In genomic region chr16:53292081-53292480, GRCm38 (mm10) we compare ENCODE assay signal across 23 mouse cellular contexts.
DNase-seq lines count a peak whose midpoint lies in the region; TF ChIP-seq lines count a peak whose summit lies in the region.
"Had no signal": no experiment of that assay in that cellular context is flagged by ENCODE, and none has a peak within 500 bp of the region (broad histone marks: within the 10 kb centered on the region; RNA-seq: fewer than 3 reads in every experiment).

No protein-coding gene starts in this region.

- H3K27me3 ChIP-seq in CH12.LX (replicated peaks): no peaks in the 10 kb centered on the region
- H3K27me3 ChIP-seq: embryonic facial prominence, embryonic 13.5 days; forebrain, embryonic 12.5 days; forebrain, embryonic 15.5 days; hindbrain, embryonic 12.5 days; hindbrain, embryonic 15.5 days; Patski had no signal

- peak; percentile 6 for DNase-seq in CH12.LX (ENCODE audit: extremely low read depth)
- DNase-seq in ES-E14 (ENCODE audit: low read depth, low spot score): peak; percentile 13
- peak; percentile 52 for DNase-seq in ZHBTc4 (ENCODE audit: low read depth, low spot score)
- no peak for DNase-seq in ovary, postnatal 10 days (ENCODE audit: low spot score)
- no peak for DNase-seq in adrenal gland, adult 8-10 months
- DNase-seq in liver: no peak
- DNase-seq: adrenal gland, postnatal 14 days; cerebellum, adult 11 months; cerebellum, adult 2 months; cerebellum, adult 9-11 months; cerebellum, postnatal 25 days; gastrocnemius, postnatal 14 days; heart, adult 11 months; kidney, adult 8-10 months had no signal

- H3K4me2 ChIP-seq in CH12.LX (ENCODE audit: insufficient read depth, low read depth, poor library complexity, severe bottlenecking): no peak overlapping the region
- H3K4me2 ChIP-seq: embryonic facial prominence, embryonic 13.5 days; forebrain, embryonic 12.5 days; forebrain, embryonic 15.5 days; heart, embryonic 11.5 days; hindbrain, embryonic 12.5 days; hindbrain, embryonic 15.5 days had no signal

- H3K4me1 ChIP-seq in CH12.LX (ENCODE audit: control insufficient read depth in 1 of 2, insufficient read depth in 2 of 2) (peaks cover 0 to 8% of the 10 kb centered on the region in 2 experiments; a peak in 2 of 4 replicates), ES-E14 (ENCODE audit: control insufficient read depth in 2 of 2, insufficient read depth in 2 of 2, low read length in 2 of 2, poor library complexity in 1 of 2) (no peaks in the 10 kb centered on the region)
- H3K4me1 ChIP-seq: embryonic facial prominence, embryonic 13.5 days; forebrain, embryonic 12.5 days; forebrain, embryonic 15.5 days; hindbrain, embryonic 12.5 days; hindbrain, embryonic 15.5 days had no signal

- no peak overlapping the region for H3K9ac ChIP-seq in CH12.LX (ENCODE audit: insufficient read depth, low read depth)
- no peak overlapping the region for H3K9ac ChIP-seq in ES-E14 (ENCODE audit: insufficient read depth, low read depth, low read length, poor library complexity, severe bottlenecking)
- H3K9ac ChIP-seq: embryonic facial prominence, embryonic 13.5 days; forebrain, embryonic 12.5 days; forebrain, embryonic 15.5 days; hindbrain, embryonic 12.5 days; hindbrain, embryonic 15.5 days had no signal

- H3K79me2 ChIP-seq in CH12.LX (replicated peaks; ENCODE audit: control insufficient read depth, extremely low read depth, insufficient read depth, poor library complexity, severe bottlenecking): no peaks in the 10 kb centered on the region

- in situ Hi-C loops in CH12.LX (cut with MboI; ENCODE audit: low pct_ligation_motif_present, low pct_unique_long_range_greater_than_20kb, low sequenced_read_pairs) (no loop called here), ES-E14 (cut with MboI; ENCODE audit: low sequenced_read_pairs in 2 of 2, unreplicated experiment in 2 of 2) (no loop called here)

- no peak for TF ChIP-seq POLR2A in CH12.LX (IDR thresholded peaks at IDR 0.05; ENCODE audit: low read depth, low read length)

- dilution Hi-C loops in CH12.LX (cut with MboI; ENCODE audit: extremely low pct_ligation_motif_present, extremely low pct_unique_long_range_greater_than_20kb, low sequenced_read_pairs): no loop called here

- H3K9me3 ChIP-seq in CH12.LX (replicated peaks; ENCODE audit: low read length) (no peaks in the 10 kb centered on the region), ES-E14 (ENCODE audit: control insufficient read depth, insufficient read depth, low read depth, low read length) (no peaks in the 10 kb centered on the region)
- H3K9me3 ChIP-seq: embryonic facial prominence, embryonic 13.5 days; forebrain, embryonic 12.5 days; forebrain, embryonic 15.5 days; G1E; hindbrain, embryonic 12.5 days; hindbrain, embryonic 15.5 days had no signal

- H3K27ac ChIP-seq in CH12.LX (ENCODE audit: insufficient read depth, low read depth) (no peak overlapping the region), ES-E14 (ENCODE audit: insufficient read depth, low read depth, low read length, poor library complexity, severe bottlenecking) (no peak overlapping the region)
- H3K27ac ChIP-seq: embryonic facial prominence, embryonic 13.5 days; forebrain, embryonic 12.5 days; forebrain, embryonic 15.5 days; hindbrain, embryonic 12.5 days; hindbrain, embryonic 15.5 days had no signal

- no peak overlapping the region for H3K4me3 ChIP-seq in CH12.LX (replicated peaks in 1 of 3; ENCODE audit: low read depth in 2 of 3, low read length in 2 of 3, poor library complexity in 1 of 3)
- no peak overlapping the region for H3K4me3 ChIP-seq in ES-E14 (ENCODE audit: insufficient read depth in 1 of 2, low read depth in 1 of 2, low read length in 2 of 2, poor library complexity in 1 of 2, severe bottlenecking in 1 of 2)
- H3K4me3 ChIP-seq: embryonic facial prominence, embryonic 13.5 days; erythroblast, embryonic 14.5 days; forebrain, embryonic 12.5 days; forebrain, embryonic 15.5 days; hindbrain, embryonic 12.5 days; hindbrain, embryonic 15.5 days had no signal

- TF ChIP-seq RAD21 in CH12.LX (IDR thresholded peaks at IDR 0.05; ENCODE audit: low read depth, low read length): no peak

- TF ChIP-seq EP300 in CH12.LX (IDR thresholded peaks at IDR 0.05; ENCODE audit: low read length): no peak

- TF ChIP-seq CTCF in CH12.LX (conservative IDR thresholded peaks at IDR 0.05 in 1 of 2, IDR thresholded peaks at IDR 0.05 in 1 of 2; ENCODE audit: low read depth in 2 of 2, low read length in 2 of 2): no peak

- H3K36me3 ChIP-seq in CH12.LX (replicated peaks in 1 of 2; ENCODE audit: control insufficient read depth in 1 of 2, insufficient read depth in 1 of 2, low read length in 1 of 2): no peaks in the 10 kb centered on the region
- H3K36me3 ChIP-seq in ES-E14 (ENCODE audit: control insufficient read depth, insufficient read depth, low read length, poor library complexity, severe bottlenecking): no peaks in the 10 kb centered on the region
- H3K36me3 ChIP-seq: embryonic facial prominence, embryonic 13.5 days; forebrain, embryonic 12.5 days; forebrain, embryonic 15.5 days; G1E; hindbrain, embryonic 12.5 days; hindbrain, embryonic 15.5 days had no signal

TF ChIP-seq in CH12.LX, 34 proteins besides CTCF, POLR2A, EP300 and RAD21:
- TF ChIP-seq BHLHE40 (IDR thresholded peaks at IDR 0.05; ENCODE audit: low read depth, low read length): peak; percentile 45; the same call in 1 of the 2 replicates
- no peak for TF ChIP-seq JUND (conservative IDR thresholded peaks at IDR 0.05; ENCODE audit: low read depth, low read length)
TF ChIP-seq in CH12.LX: peak in this region for 1.

TF ChIP-seq in ES-E14, 5 proteins besides CTCF, POLR2A, EP300 and RAD21:
- no peak for TF ChIP-seq ZC3H11A (IDR thresholded peaks at IDR 0.05; ENCODE audit: borderline replicate concordance, low read depth, low read length)
- TF ChIP-seq CHD2 (IDR thresholded peaks at IDR 0.05; ENCODE audit: low read depth, low read length): no peak
- peak; percentile 40; the same call in 1 of the 2 replicates for TF ChIP-seq MAFK (IDR thresholded peaks at IDR 0.05; ENCODE audit: insufficient read depth, low read depth, low read length)
- TF ChIP-seq HCFC1 (IDR thresholded peaks at IDR 0.05; ENCODE audit: borderline replicate concordance, insufficient read depth, low read length): no peak
- TF ChIP-seq ZNF384 (IDR thresholded peaks at IDR 0.05; ENCODE audit: low read depth, low read length): no peak

Comparison
In these comparisons a context has a peak if more than half of its experiments do, and no peak if none do; other contexts are left out.
1. DNase-seq: peak in CH12.LX (single experiment), ES-E14 (single experiment) and ZHBTc4 (single experiment); none in ovary, postnatal 10 days (single experiment), adrenal gland, adult 8-10 months (single experiment) and liver (single experiment).